Mouse (Mus musculus) lung, embryonic 15.5 days (tissue): ENCODE measurements around the gene Zdhhc20. TPM values are rescaled to one million over a fixed set of nuclear protein-coding genes. Genes with fewer than 3 reads are reported as not detected.
A peak's percentile ranks its signal among the peaks of the same experiment; 100 is the strongest.
"Not testable (repeated sequence)": the region's sequence is repeated elsewhere in the genome, so short reads cannot be mapped to it uniquely, and the experiment has no call there.

Source experiments
- ATAC-seq: fragments of 200-750 bp; cut with Nextera tagmentation; 2 replicates; pipeline ENCODE4 v1.8.0; 2017; ENCODE audit warnings: moderate number of reproducible peaks, borderline replicate concordance; ENCODE audit not compliant: low FRiP score, low TSS enrichment; ENCODE audit errors: extremely low read depth
- H3K27ac ChIP-seq: fragments of 300-500 bp; sonication (generic); 2 replicates; pipeline ENCODE4 v1.5.1; 2015; ENCODE audit warnings: moderate library complexity, mild to moderate bottlenecking, inconsistent platforms
- H3K27me3 ChIP-seq: fragments of 300-500 bp; sonication (generic); 2 replicates; pipeline ENCODE4 v1.6.1; 2015; ENCODE audit warnings: inconsistent platforms
- H3K36me3 ChIP-seq: fragments of 300-500 bp; sonication (generic); 2 replicates; pipeline ENCODE4 v1.6.1; 2015; ENCODE audit warnings: inconsistent platforms
- H3K4me1 ChIP-seq: fragments of 300-500 bp; sonication (generic); 2 replicates; pipeline ENCODE4 v1.6.1; 2015; ENCODE audit warnings: inconsistent platforms
- H3K4me2 ChIP-seq: fragments of 300-500 bp; sonication (generic); 2 replicates; pipeline ENCODE4 v1.6.1; 2015; ENCODE audit warnings: inconsistent platforms, mild to moderate bottlenecking, moderate library complexity
- H3K4me3 ChIP-seq: fragments of 300-500 bp; sonication (generic); 2 replicates; pipeline ENCODE4 v1.5.1; 2015; ENCODE audit warnings: mild to moderate bottlenecking, inconsistent platforms
- H3K9ac ChIP-seq: fragments of 300-500 bp; sonication (generic); 2 replicates; pipeline ENCODE4 v1.6.1; 2015; ENCODE audit warnings: inconsistent platforms
- H3K9me3 ChIP-seq: fragments of 300-500 bp; sonication (generic); 2 replicates; pipeline ENCODE4 v1.6.1; 2016; ENCODE audit warnings: inconsistent platforms
- WGBS: fragments of 180-500 bp; shearing (Covaris S2); methylation state at CpG from one replicate; pipeline ENCODE4 v1.1.7; 2015; 5-methylcytosine and 5-hydroxymethylcytosine counted together
- polyA plus RNA-seq: library from polyadenylated mRNA; unstranded; fragments of >200 nt; fragmentation: Nextera tagmentation; extraction: Ambion mirVana; gene quantifications from 2 replicates; pipeline ENCODE4 v1.2.1, GENCODE M21; 2015

Gene Zdhhc20
- polyA plus RNA-seq, 1 experiment from 2014 or later = 76.7 TPM

DNA sequence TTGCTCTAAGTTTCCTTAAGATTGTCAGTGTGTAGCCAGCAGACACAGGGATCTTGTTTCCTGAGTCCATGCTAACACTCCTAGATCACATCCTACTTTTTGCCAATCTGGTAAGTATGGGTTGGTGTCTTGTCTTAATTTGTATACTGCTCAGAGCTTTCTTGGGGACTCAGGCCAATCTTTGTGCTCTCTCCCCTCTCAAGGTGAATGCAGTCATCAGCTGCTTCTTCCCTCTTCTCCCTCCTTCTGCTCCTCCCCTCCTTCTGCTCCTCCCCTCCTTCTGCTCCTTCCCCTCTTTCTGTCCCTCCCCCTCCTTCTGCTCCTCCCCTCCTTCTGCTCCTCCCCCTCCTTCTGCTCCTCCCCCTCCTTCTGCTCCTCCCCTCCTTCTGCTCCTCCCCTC is 21.7 kb upstream of the Zdhhc20 start:
- not testable (repeated sequence) for H3K4me2 ChIP-seq, H3K9ac ChIP-seq, H3K4me3 ChIP-seq, H3K27ac ChIP-seq, H3K4me1 ChIP-seq, H3K9me3 ChIP-seq, H3K27me3 ChIP-seq, H3K36me3 ChIP-seq, ATAC-seq

DNA sequence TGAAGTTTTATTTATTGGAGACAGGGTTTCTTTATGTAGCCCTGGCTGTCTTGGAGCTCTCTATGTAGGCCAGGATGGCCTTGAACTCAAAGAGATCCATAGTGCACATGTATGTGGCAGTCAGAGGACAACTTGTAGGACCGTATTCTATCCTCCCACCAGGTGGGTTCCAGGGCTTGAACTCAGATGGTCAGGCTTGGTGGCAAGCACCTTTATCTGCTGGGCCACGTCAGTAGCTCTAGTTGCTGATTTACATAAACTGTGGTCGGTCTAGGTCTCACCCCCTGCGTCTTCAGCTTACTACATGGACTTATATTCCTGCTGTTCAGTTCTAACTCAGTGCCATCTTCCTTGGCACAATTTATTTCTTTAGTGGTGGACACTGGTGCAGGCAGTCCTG is 21.2 kb upstream of the Zdhhc20 start:
- Histone ChIP-seq H3K9ac (no peak overlapping the region), H3K4me3 (no peak overlapping the region), H3K27me3 (no peaks in the 10 kb centered on the region), H3K4me2 (no peak overlapping the region), H3K4me1 (peaks cover 9% of the 10 kb centered on the region; the same call in 1 of the 2 replicates), H3K27ac (no peak overlapping the region), H3K9me3 (no peaks in the 10 kb centered on the region), H3K36me3 (no peaks in the 10 kb centered on the region)
- no peak for ATAC-seq
- 78% methylated on average over 4 of the region's 4 CpGs for WGBS

DNA sequence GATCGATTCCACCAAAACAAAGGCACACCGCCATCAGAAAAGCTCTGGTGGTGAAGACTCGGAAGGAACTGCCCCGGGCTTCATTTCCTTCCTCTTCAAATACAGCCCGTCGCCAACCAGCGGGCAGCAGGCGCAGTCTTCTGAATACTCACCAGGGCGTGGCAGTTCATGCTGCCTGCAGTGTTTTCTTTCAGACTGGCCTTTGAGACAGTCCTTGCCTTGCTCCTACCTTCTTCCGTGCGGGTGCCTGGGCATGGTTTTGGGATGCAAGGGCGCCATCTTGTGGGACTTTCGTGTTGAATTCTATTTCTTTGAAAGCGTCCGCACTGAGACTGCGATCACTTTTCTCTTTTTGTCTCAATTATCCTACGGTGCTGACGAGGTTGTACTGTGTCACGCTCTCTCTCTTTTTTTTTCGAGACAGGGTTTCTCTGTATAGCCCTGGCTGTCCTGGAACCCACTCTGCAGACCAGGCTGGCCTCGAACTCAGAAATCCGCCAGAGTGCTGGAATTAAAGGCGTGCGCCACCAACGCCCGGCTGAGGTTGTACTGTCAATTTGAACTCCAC is 20.5 kb upstream of the Zdhhc20 start:
- WGBS = 18% methylated on average over 26 of the region's 26 CpGs
- no peaks in the 10 kb centered on the region for H3K9me3 ChIP-seq
- ATAC-seq = peak; percentile 92
- H3K4me2 ChIP-seq = peak overlapping the region; percentile 56
- peak overlapping the region; percentile 26 for H3K9ac ChIP-seq
- H3K36me3 ChIP-seq = no peaks in the 10 kb centered on the region
- peaks cover 9% of the 10 kb centered on the region; the same call in 1 of the 2 replicates for H3K4me1 ChIP-seq
- no peak overlapping the region for H3K27ac ChIP-seq
- no peaks in the 10 kb centered on the region for H3K27me3 ChIP-seq
- H3K4me3 ChIP-seq = peak overlapping the region; percentile 23

DNA sequence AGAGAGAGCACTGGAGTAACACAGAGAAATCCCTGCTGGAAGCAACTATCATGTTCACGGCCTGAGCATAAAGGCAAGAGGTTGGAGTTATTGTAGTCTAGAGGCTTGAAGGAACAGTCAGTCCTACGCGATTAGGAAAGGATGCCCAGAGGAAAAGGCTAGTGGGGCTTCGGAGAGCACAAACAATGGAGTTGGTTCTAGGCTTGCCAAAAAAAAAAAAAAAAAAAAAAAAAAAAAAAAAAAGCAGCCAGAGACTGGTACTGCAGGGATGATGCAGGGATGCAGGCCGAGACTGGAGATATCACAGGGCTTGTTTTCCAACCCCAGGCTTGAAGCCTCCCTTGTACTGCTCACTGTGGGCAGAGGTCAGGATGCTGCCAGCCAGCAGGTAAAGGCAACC is 19.2 kb upstream of the Zdhhc20 start:
- 81% methylated on average over 5 of the region's 5 CpGs for WGBS
- Histone ChIP-seq H3K9ac (no peak overlapping the region), H3K27ac (no peak overlapping the region), H3K27me3 (no peaks in the 10 kb centered on the region), H3K36me3 (no peaks in the 10 kb centered on the region), H3K4me2 (no peak overlapping the region), H3K4me3 (no peak overlapping the region), H3K4me1 (peaks cover 9% of the 10 kb centered on the region; the same call in 1 of the 2 replicates), H3K9me3 (no peaks in the 10 kb centered on the region)
- ATAC-seq = no peak

DNA sequence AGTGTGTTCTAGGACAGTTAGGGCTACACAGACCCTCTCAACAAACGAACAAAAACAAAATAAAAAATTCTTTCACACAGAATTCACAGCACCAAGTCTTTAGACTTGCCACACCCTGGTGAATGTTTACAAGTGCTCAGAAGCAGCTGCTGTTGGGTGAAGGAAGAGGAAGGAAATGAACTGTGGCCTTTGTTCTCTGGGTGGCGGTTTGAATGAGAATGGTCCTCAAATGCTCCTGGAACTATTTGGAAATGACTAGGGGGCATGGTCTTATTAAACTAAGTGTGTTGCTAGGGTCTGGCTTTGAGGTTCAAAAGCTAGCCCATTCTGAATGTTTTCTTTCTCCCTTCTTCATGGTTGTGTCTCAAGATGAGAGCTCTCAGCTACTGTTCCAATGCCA is 18.4 kb upstream of the Zdhhc20 start:
- Histone ChIP-seq H3K27ac (no peak overlapping the region), H3K27me3 (no peaks in the 10 kb centered on the region), H3K9ac (no peak overlapping the region), H3K4me3 (no peak overlapping the region), H3K36me3 (no peaks in the 10 kb centered on the region), H3K4me2 (no peak overlapping the region), H3K4me1 (peaks cover 9% of the 10 kb centered on the region; the same call in 1 of the 2 replicates), H3K9me3 (no peaks in the 10 kb centered on the region)
- WGBS = 38% methylated on average over 2 of the region's 2 CpGs
- ATAC-seq = no peak

DNA sequence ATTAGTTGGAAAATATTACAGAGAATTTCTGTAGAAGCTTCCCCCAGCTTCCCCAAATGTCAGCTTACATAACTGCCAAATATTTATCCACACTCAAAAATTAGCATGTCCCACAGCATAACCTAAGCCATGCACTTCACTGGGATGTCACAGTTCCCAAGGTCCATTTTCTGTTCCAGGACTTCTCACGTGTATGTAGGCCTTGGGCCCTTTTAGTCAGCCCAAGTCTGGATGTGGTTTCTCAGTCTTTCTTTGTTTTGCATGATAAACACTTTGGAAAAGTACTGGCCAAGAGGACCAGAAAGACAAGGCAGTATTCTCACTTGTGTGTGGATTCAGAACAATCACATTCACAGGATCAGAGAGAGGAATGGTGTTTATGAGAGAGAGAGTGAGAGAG is 11.9 kb upstream of the Zdhhc20 start:
- no peak overlapping the region for H3K27ac ChIP-seq
- ATAC-seq = no peak

DNA sequence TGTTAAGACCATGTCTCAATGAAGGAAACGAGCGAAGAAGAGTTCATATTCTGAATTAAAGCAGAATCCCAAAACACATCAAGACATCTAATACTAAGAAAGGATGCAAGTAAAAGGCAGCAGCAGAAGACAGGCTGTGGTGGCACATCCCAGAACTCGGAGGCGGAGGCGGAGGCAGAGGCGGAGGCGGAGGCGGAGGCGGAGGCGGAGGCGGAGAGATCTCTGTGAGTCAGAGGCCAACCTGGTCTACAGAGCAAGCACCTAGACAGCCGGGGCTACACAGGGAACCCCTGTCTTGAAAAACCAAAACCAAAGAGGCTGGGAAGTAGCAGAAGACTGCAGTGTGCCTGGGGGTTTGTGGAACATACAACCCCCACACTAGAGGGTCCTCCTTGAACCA is 6.8 kb upstream of the Zdhhc20 start:
- WGBS = 94% methylated on average over 12 of the region's 12 CpGs
- no peaks in the 10 kb centered on the region for H3K4me1 ChIP-seq
- no peak overlapping the region for H3K4me2 ChIP-seq
- no peak for ATAC-seq
- H3K27ac ChIP-seq = no peak overlapping the region
- H3K4me3 ChIP-seq = no peak overlapping the region
- H3K9me3 ChIP-seq = no peaks in the 10 kb centered on the region
- H3K27me3 ChIP-seq = no peaks in the 10 kb centered on the region
- H3K9ac ChIP-seq = no peak overlapping the region
- H3K36me3 ChIP-seq = no peaks in the 10 kb centered on the region

More for the DNA sequence above, 11.9 kb upstream of the Zdhhc20 start:
- no peak overlapping the region for H3K4me3 ChIP-seq
- WGBS = 62% methylated on average over 1 of the region's 1 CpGs
- no peaks in the 10 kb centered on the region for H3K27me3 ChIP-seq
- no peak overlapping the region for H3K4me2 ChIP-seq
- no peaks in the 10 kb centered on the region for H3K4me1 ChIP-seq
- H3K9ac ChIP-seq = no peak overlapping the region
- no peaks in the 10 kb centered on the region for H3K36me3 ChIP-seq
- no peaks in the 10 kb centered on the region for H3K9me3 ChIP-seq

DNA sequence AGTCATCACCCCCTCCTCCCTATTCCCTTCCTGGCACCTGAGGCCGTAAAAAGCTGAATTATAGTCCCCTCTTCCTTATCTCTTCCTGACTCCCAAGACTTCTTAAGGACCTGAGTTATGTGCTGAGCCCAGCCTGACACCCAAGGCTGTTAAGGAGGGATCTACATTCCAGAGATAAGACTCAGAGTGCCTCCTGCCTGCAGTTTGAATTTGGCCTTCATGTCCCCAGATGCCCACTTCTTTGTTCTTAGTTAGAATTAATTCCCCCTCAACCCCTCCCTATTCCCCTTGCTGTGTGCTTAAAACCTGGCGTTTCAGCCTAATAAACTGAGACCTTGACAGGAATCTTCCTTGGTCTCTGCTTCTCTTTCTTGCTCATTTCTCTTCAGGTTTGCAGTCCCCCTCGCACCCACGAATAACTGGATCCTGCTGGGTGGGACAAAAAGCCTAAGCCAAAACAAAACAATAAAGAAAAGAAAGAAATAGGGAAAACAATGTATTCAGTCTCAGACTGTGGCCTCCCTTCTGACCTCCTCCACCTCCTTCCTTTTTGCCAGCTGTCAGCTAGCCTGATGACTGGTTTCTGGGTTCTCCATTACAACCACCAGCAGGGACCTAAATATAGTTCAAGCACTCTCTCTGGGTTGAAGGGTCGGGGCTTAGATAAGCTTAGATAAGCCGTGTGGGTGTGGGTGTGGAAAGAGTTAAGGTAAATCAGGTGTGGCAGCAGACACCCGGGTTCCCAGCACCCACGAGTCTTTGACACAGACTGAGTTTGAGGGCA is 6.2 kb upstream of the Zdhhc20 start:
- not testable (repeated sequence) for H3K9me3 ChIP-seq, H3K9ac ChIP-seq, H3K27me3 ChIP-seq, ATAC-seq, H3K36me3 ChIP-seq, H3K4me3 ChIP-seq, H3K4me2 ChIP-seq, H3K27ac ChIP-seq, H3K4me1 ChIP-seq
- 61% methylated on average over 8 of the region's 8 CpGs for WGBS

DNA sequence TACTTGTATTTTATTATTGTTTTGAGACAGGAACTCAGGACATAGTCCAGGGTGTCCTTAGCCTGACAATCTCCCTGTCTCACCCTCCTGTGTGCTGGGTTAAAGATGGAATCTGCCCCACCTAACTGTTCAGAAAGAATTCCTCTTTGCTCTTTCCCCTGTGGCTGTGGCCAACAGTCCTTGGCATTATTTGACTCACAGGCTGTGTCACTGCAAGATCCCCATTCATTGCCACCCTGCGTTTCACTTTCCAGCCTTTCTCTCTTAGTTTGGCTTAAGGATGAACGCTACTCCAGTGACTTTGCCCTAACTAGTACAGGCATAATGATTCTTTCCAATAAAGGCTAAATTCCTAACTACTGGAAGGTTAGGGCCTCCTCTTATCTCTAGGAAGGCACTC is 4.3 kb upstream of the Zdhhc20 start:
- no peak overlapping the region for H3K4me2 ChIP-seq
- no peaks in the 10 kb centered on the region for H3K9me3 ChIP-seq
- H3K27me3 ChIP-seq = no peaks in the 10 kb centered on the region
- no peak for ATAC-seq
- no peak overlapping the region for H3K4me3 ChIP-seq
- 85% methylated on average over 2 of the region's 2 CpGs for WGBS
- no peak overlapping the region for H3K27ac ChIP-seq
- H3K4me1 ChIP-seq = no peaks in the 10 kb centered on the region
- H3K36me3 ChIP-seq = no peaks in the 10 kb centered on the region
- no peak overlapping the region for H3K9ac ChIP-seq

DNA sequence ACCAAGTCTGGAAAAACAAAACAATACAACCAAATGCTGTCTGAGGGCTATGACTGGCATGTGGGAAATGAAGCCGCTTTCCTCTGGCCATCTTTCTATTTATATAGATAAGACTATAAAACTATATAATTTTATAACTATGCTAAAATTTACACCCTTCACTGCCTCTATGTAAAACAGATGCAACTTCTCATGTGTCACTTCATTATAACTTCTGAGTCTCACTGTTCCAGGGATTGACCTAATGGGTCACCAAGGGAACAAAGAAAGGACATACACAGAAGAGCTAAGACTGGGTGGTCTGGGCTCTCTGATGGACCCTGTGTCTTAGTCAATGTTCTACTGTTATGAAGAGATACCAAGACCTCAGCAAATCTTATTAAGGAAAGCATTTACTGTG is 2.9 kb upstream of the Zdhhc20 start:
- 87% methylated on average over 1 of the region's 1 CpGs for WGBS
- ATAC-seq = no peak
- Histone ChIP-seq H3K36me3 (no peaks in the 10 kb centered on the region), H3K27me3 (no peaks in the 10 kb centered on the region), H3K4me2 (no peak overlapping the region), H3K9ac (no peak overlapping the region), H3K4me1 (peaks cover 11% of the 10 kb centered on the region), H3K4me3 (no peak overlapping the region), H3K27ac (0 out of 2 replicates have a peak overlapping the region, but pooled peaks have one; percentile 3), H3K9me3 (no peaks in the 10 kb centered on the region)

DNA sequence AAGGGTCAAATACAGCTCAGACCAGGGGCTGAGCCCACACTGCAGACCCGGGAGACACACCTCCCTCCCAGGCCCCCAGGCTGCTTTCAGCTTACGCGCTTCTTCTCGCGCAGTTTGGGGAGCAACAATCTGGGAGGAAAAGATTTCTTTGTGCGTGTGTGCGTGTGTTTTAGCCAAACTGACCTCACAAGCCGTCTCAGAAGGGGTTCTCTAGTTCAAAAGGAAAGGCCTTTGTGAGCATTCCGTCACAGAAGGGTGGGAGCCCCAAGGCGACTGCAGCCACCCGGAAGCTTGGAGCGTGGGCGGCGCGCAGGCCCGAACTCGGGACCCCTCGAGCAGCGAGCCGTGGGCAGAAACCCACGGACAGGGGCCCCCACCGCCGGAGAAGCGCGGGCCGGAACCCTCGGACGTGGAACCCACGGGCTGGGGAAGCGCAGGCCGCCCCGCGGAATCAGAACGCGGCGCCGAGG is 500 bp downstream of the Zdhhc20 start:
- WGBS = 0% methylated on average over 30 of the region's 37 CpGs
- Histone ChIP-seq H3K27ac (peak overlapping the region; percentile 83), H3K4me2 (peak overlapping the region; percentile 56), H3K9me3 (no peaks in the 10 kb centered on the region), H3K4me1 (peaks cover 19% of the 10 kb centered on the region), H3K27me3 (no peaks in the 10 kb centered on the region), H3K9ac (peak overlapping the region; percentile 87), H3K4me3 (peak overlapping the region; percentile 80), H3K36me3 (no peaks in the 10 kb centered on the region)
- peak; percentile 19 for ATAC-seq

DNA sequence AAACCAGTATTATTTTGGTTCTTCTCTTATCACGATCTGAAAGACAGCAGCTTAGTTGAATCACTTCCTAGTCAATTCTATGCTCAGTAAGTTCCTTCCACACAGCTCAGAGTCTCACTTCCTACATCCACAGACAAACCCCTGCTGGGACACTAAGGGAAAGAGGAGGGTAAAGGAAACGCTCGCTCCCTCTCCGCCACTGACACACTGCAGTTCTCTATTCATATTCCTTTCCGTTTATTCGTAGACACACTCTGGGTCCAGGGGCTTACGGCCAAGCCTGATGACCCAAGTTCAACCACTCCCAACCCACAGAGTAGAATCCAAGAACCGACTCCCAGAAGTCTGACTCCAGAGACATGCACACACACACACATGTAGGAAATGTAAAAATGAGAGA is 2.9 kb downstream of the Zdhhc20 start:
- H3K4me2 ChIP-seq = no peak overlapping the region

More for the DNA sequence above, 2.9 kb downstream of the Zdhhc20 start:
- Histone ChIP-seq H3K4me1 (peaks cover 34% of the 10 kb centered on the region), H3K9me3 (no peaks in the 10 kb centered on the region), H3K27me3 (no peaks in the 10 kb centered on the region), H3K27ac (no peak overlapping the region; the same call in 1 of the 2 replicates), H3K4me3 (no peak overlapping the region), H3K36me3 (no peaks in the 10 kb centered on the region), H3K9ac (no peak overlapping the region)
- ATAC-seq = no peak
- WGBS = 64% methylated on average over 8 of the region's 8 CpGs
